Mouse (Mus musculus) embryonic facial prominence, embryonic 15.5 days (tissue): ENCODE results near the gene Nfkb2. TPM values are rescaled to one million over a fixed set of nuclear protein-coding genes. Genes with fewer than 3 reads are reported as not detected.

Source experiments
- ATAC-seq: fragments of 200-750 bp; cut with Nextera tagmentation; 2 replicates; pipeline ENCODE4 v1.8.0; 2017; ENCODE audit warnings: low read depth, moderate TSS enrichment; ENCODE audit not compliant: insufficient number of reproducible peaks, low FRiP score, low TSS enrichment
- H3K27ac ChIP-seq: fragments of 300-500 bp; sonication (generic); replicated peaks from 2 replicates; pipeline ENCODE4 v1.5.1; 2015; ENCODE audit warnings: mild to moderate bottlenecking, inconsistent platforms
- H3K27me3 ChIP-seq: fragments of 300-500 bp; sonication (generic); 2 replicates; pipeline ENCODE4 v1.6.1; 2015; ENCODE audit warnings: inconsistent platforms
- H3K36me3 ChIP-seq: fragments of 300-500 bp; sonication (generic); 2 replicates; pipeline ENCODE4 v1.6.1; 2015; ENCODE audit warnings: mild to moderate bottlenecking, inconsistent platforms
- H3K4me1 ChIP-seq: fragments of 300-500 bp; sonication (generic); 2 replicates; pipeline ENCODE4 v1.6.1; 2015; ENCODE audit warnings: inconsistent platforms
- H3K4me2 ChIP-seq: fragments of 300-500 bp; sonication (generic); replicated peaks from 2 replicates; pipeline ENCODE4 v1.6.1; 2015; ENCODE audit warnings: mild to moderate bottlenecking, inconsistent platforms
- H3K4me3 ChIP-seq: fragments of 300-500 bp; sonication (generic); replicated peaks from 2 replicates; pipeline ENCODE4 v1.5.1; 2015; ENCODE audit warnings: mild to moderate bottlenecking, inconsistent platforms
- H3K9ac ChIP-seq: fragments of 300-500 bp; sonication (generic); 2 replicates; pipeline ENCODE4 v1.6.1; 2015; ENCODE audit warnings: inconsistent platforms
- H3K9me3 ChIP-seq: fragments of 300-500 bp; sonication (generic); replicated peaks from 2 replicates; pipeline ENCODE4 v1.6.1; 2016; ENCODE audit warnings: inconsistent platforms
- WGBS: fragments of 180-500 bp; shearing (Covaris S2); methylation state at CpG from one replicate; pipeline ENCODE4 v1.1.7; 2015; 5-methylcytosine and 5-hydroxymethylcytosine counted together
- polyA plus RNA-seq: library from polyadenylated mRNA; unstranded; fragments of >200 nt; fragmentation: Nextera tagmentation; extraction: Ambion mirVana; gene quantifications from 2 replicates; pipeline ENCODE4 v1.2.1, GENCODE M21; 2015

The Nfkb2 gene
- polyA plus RNA-seq, 1 experiment from 2014 or later = 15.3 TPM

DNA sequence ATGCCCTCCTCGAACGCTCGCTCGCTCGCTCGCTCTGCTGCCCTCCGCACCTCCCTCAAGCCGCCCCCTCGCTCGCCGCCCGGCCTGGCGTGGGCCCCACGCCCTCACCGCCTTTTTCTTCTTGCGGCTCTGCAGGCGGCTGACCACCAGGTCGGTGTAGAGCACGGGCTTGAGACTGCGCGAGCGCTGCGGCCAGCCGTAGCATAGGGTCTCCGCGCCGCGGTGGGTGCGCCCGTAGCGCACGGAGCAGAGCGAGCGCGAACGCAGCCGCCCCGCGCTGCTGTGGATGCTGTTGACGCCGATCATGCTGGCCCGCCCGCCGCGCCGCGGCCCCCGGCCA is 13.4 kb downstream of the Nfkb2 start:
- WGBS = 1% methylated on average over 47 of the region's 48 CpGs
- H3K9ac ChIP-seq = peak overlapping the region; percentile 33
- ATAC-seq = no peak
- peak overlapping the region; percentile 54 for H3K4me3 ChIP-seq
- peaks cover 3% of the 10 kb centered on the region for H3K36me3 ChIP-seq
- H3K9me3 ChIP-seq = no peaks in the 10 kb centered on the region
- H3K4me1 ChIP-seq = peaks cover 62% of the 10 kb centered on the region
- peak overlapping the region; percentile 83 for H3K4me2 ChIP-seq
- H3K27me3 ChIP-seq = peaks cover 97% of the 10 kb centered on the region
- H3K27ac ChIP-seq = no peak overlapping the region

DNA sequence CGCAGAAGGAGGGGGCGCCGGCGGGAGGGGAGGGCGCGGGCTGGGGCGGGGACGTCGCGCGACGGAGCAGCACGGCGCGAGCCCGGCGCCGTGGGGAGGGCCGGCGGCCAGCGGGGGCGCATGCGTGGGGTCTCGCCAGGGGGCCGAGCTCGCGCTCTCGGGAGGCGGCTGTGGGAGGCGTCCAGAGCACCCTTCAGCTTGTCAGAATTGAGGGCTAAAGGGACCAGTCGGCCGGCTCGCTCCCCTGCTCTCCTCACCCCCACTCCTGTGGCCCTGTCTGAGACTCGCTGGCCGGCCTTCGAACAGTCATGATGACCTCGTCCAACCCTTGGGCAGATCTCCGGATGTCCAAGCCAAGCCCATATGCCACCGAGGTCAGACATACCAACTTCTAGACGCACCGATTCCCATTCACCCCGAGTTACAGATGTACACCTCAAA is 13.9 kb downstream of the Nfkb2 start:
- no peak; the same call in 1 of the 2 replicates for ATAC-seq
- Histone ChIP-seq H3K27ac (no peak overlapping the region), H3K4me1 (peaks cover 62% of the 10 kb centered on the region), H3K36me3 (no peaks in the 10 kb centered on the region), H3K27me3 (peaks cover 99% of the 10 kb centered on the region), H3K4me3 (peak overlapping the region; percentile 54), H3K4me2 (peak overlapping the region; percentile 83), H3K9ac (peak overlapping the region; percentile 33; the same call in 1 of the 2 replicates), H3K9me3 (no peaks in the 10 kb centered on the region)
- under 1% methylated on average over 24 of the region's 42 CpGs for WGBS

- Histone ChIP-seq H3K27me3 (peaks cover 99% of the 10 kb centered on the region), H3K4me2 (peak overlapping the region; percentile 83), H3K9me3 (no peaks in the 10 kb centered on the region), H3K9ac (no peak overlapping the region), H3K4me1 (peaks cover 62% of the 10 kb centered on the region), H3K4me3 (peak overlapping the region; percentile 54; the same call in 1 of the 2 replicates), H3K36me3 (no peaks in the 10 kb centered on the region), H3K27ac (peak overlapping the region; percentile 49; the same call in 1 of the 2 replicates)
- ATAC-seq = no peak
- WGBS = 12% methylated on average over 16 of the region's 16 CpGs
Measured at GRCm38 (mm10) chr19:46318586-46319378, 14.7 kb downstream of the Nfkb2 start.

DNA sequence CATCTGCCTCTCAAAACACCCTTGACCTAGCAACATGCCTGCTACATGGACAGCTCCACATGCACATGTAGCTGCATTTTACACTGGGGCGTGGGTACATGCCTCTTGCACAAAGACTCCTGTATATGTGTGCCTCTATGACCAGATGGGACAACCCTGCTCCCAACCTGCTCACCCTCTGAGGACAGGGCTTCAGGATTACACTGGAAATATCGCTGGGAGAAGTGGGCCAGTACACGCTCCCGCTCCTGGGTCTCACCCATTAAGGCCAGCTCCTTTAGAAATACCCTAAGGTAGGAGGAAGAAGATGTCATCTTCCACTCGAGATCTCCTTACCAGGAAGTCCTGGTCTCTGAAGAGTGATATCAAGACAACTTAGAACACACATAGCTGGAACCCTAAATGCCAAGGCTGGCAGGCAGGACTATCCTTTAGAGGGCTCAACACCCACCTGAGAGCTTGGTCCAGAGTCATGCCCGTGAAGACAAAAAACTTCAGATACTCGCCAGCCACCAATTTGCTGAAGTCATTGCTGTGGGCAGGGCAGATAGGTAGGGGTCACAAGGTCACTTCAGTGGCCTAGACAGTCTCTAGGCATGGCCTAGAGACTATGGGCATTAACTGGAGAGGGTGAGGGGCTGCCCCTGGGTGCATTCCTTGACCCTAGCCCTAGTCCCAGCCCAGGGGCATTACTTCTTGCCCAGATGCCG is 16.1 kb downstream of the Nfkb2 start:
- H3K27ac ChIP-seq = no peak overlapping the region
- 76% methylated on average over 8 of the region's 8 CpGs for WGBS
- H3K4me1 ChIP-seq = peaks cover 56% of the 10 kb centered on the region
- peaks cover 99% of the 10 kb centered on the region for H3K27me3 ChIP-seq
- ATAC-seq = no peak
- H3K9ac ChIP-seq = no peak overlapping the region
- no peak overlapping the region for H3K4me2 ChIP-seq
- H3K9me3 ChIP-seq = no peaks in the 10 kb centered on the region
- no peak overlapping the region for H3K4me3 ChIP-seq
- no peaks in the 10 kb centered on the region for H3K36me3 ChIP-seq

DNA sequence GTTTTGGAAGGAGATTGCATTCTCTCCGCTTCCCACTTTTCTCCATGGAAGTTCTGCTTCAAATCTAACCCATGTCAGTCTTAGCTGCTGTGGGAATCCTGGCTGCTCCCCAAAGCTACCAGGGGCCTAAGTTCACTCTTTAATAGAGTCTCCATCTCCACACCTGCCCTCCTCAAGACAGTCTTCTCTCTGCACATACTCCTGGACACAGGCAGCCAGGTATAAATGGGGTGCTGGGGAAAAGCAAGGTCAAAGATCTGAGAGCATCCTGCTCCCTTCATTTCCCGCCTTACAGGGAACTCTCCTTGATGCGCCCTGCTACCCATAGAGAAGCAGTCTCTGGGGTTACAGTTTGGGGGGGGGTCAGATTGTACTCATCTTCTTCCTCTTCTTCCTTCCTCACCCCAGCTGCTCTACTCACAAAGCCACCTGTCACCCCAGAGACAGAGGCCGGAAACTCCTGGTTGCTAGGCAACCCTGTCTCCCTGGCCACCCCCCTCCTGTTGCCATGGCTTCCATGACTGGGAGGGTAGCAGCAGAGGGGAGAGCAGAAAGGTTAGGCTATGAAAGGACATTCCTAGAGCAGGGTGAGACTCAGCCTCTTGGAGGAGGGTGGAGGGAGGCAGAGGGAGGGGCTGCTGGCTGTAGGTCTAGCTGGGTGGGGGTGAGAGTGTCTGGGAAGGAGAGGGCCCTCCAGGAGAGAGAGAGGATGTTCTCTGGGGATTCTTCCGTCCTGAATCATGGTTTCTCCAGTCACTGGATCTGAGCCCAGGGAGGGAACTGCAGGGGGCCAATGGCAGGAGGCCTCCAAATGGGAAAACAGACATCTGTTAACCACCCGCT is 17.2 kb downstream of the Nfkb2 start:
- no peak overlapping the region for H3K4me3 ChIP-seq

DNA sequence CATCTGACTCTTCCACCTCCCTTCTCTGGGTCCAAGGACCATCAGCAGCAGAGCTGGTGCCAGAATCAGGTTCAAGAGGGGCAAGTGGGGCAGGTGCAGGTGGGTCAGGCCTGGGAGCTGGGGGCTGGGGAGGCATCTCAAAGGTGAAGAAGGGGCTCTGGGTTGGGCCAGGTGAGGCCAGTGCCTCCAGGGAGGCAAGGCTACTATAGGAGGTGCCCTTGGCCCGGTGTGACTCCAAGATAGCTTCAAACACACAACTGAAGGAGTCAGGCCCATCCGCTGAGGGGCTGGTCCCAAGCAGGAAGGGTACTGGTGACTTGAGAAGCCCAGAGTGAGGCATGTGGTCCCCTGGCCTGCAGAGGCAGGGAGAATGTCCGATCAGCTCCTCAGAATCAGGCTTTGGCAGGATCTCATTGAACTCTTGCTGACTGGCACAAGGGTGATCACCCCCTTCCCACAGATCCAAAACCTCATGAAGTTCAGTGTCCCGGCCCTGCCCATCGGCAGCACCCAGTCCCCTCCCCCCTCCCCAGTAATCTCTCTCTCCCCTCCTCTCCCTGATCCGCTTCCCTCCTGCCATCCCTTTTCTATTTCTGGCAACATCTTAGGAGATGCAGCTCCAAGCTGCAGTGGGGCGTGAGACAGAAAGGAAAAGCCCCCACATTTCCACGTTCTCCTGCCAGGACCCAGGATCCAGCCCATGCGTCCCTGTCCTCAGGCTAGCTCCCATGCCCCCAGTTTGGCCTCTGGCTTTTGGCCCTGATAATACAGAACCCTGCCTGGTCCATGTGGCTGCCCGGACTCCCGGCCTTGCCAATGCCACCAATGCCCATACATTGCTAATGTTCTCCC is 18.2 kb downstream of the Nfkb2 start:
- WGBS = 45% methylated on average over 11 of the region's 11 CpGs
- no peaks in the 10 kb centered on the region for H3K9me3 ChIP-seq

More for the DNA sequence above, 17.2 kb downstream of the Nfkb2 start:
- Histone ChIP-seq H3K36me3 (no peaks in the 10 kb centered on the region), H3K9ac (no peak overlapping the region), H3K27me3 (peaks cover 99% of the 10 kb centered on the region), H3K4me2 (no peak overlapping the region), H3K4me1 (peaks cover 49% of the 10 kb centered on the region), H3K9me3 (no peaks in the 10 kb centered on the region), H3K27ac (no peak overlapping the region)
- no peak for ATAC-seq
- 23% methylated on average over 6 of the region's 6 CpGs for WGBS

DNA sequence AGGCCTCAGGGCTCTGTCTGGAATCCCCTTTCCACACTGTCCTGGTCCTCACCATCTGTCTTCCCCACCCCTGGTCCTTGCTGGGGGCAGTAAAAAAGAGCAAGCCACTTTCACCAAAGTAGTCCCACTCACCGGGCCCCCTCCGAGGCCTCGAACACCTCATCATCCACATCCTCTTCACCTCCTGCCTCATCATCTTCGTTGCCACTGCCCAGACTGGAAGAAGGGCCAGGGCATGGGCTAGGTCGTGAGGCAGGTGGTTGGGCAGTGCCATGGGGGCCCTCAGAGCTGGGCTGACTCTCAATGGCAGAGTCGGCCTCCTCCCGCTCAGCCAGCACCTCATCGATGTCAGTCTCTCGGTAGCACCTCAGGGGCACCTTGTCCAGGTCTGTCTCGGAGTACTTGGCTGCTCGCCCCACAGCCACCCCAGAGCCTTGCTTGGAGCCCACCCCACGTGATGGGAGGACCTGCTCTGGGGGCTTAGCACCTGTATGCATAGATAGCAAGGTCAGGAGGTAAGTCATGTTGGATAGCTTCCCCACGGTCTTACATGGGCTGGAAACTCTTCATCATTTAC is 19.0 kb downstream of the Nfkb2 start:
- no peaks in the 10 kb centered on the region for H3K9me3 ChIP-seq
- H3K36me3 ChIP-seq = no peaks in the 10 kb centered on the region
- H3K4me3 ChIP-seq = no peak overlapping the region
- no peak for ATAC-seq
- H3K4me2 ChIP-seq = no peak overlapping the region
- no peak overlapping the region for H3K9ac ChIP-seq
- H3K4me1 ChIP-seq = peaks cover 49% of the 10 kb centered on the region
- H3K27ac ChIP-seq = no peak overlapping the region
- peaks cover 95% of the 10 kb centered on the region for H3K27me3 ChIP-seq
- WGBS = 76% methylated on average over 13 of the region's 13 CpGs

More for the DNA sequence above, 18.2 kb downstream of the Nfkb2 start:
- Histone ChIP-seq H3K4me3 (no peak overlapping the region), H3K4me2 (no peak overlapping the region), H3K4me1 (peaks cover 49% of the 10 kb centered on the region), H3K27ac (peak overlapping the region; percentile 34; the same call in 1 of the 2 replicates), H3K9ac (no peak overlapping the region), H3K27me3 (peaks cover 99% of the 10 kb centered on the region), H3K36me3 (no peaks in the 10 kb centered on the region)
- ATAC-seq = no peak

- Histone ChIP-seq H3K27ac (no peak overlapping the region), H3K4me3 (no peak overlapping the region), H3K9ac (no peak overlapping the region), H3K4me1 (peaks cover 46% of the 10 kb centered on the region), H3K36me3 (no peaks in the 10 kb centered on the region), H3K9me3 (no peaks in the 10 kb centered on the region), H3K27me3 (peaks cover 88% of the 10 kb centered on the region), H3K4me2 (no peak overlapping the region)
- 59% methylated on average over 5 of the region's 5 CpGs for WGBS
- ATAC-seq = no peak
Measured at GRCm38 (mm10) chr19:46323716-46324115, 19.6 kb downstream of the Nfkb2 start.

DNA sequence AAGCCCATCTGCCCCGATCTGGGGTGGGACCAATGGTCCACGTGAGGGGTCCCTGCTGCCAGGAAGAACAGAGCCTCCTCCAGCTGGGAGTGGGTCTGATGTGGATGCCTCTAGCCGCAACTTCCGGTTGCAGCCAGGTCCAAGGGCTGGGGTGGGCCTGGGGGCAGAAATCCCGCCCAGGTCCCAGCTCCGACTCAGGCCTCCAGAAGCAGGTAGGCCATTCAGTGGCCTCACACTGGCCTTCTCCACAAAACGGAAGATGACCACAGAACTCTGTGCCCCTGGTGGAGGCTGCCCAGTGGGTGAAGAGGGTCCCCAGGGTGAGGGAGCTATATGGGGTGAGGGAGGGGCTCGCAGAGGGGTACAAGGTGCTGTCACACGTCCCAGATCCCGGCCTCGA is 20.2 kb downstream of the Nfkb2 start:
- Histone ChIP-seq H3K27me3 (peaks cover 82% of the 10 kb centered on the region), H3K9ac (no peak overlapping the region), H3K27ac (no peak overlapping the region), H3K4me2 (no peak overlapping the region), H3K4me1 (peaks cover 46% of the 10 kb centered on the region), H3K36me3 (no peaks in the 10 kb centered on the region), H3K9me3 (no peaks in the 10 kb centered on the region), H3K4me3 (no peak overlapping the region)
- WGBS = 57% methylated on average over 11 of the region's 11 CpGs
- ATAC-seq = no peak

DNA sequence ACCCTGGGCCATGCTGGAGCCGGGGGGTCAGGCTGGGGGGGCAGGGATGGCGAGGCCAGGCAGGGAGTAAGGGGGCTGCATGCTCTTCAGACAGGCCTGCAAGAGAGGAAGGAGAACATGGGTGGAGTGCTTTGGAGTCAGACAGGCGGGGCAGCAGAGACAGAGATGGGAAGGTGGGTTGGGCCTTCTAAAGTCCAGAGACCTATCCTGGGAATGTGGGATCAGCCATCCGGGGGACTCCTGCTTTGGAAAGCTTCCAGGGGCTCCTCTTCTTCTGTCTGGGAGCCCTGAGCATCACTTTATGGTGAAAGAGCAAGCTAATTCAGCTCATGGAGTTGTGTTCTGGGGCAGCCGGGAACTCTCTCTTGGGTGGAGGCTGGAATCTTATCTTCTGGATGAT is 20.8 kb downstream of the Nfkb2 start:
- H3K36me3 ChIP-seq = no peaks in the 10 kb centered on the region
- peaks cover 47% of the 10 kb centered on the region for H3K4me1 ChIP-seq
- H3K9me3 ChIP-seq = no peaks in the 10 kb centered on the region
- peaks cover 76% of the 10 kb centered on the region for H3K27me3 ChIP-seq
- WGBS = 66% methylated on average over 5 of the region's 5 CpGs
- no peak overlapping the region for H3K27ac ChIP-seq
- H3K4me3 ChIP-seq = no peak overlapping the region
- no peak for ATAC-seq
- no peak overlapping the region for H3K4me2 ChIP-seq
- H3K9ac ChIP-seq = no peak overlapping the region
